Mouse (Mus musculus): Measurements from ENCODE around the gene 1810049J17Rik. TPM values are rescaled to one million over a fixed set of nuclear protein-coding genes. Genes with fewer than 3 reads are reported as not detected.

Gene 1810049J17Rik
- polyA plus RNA-seq, 1 experiment from 2014 or later = 1.3 TPM

GRCm38 (mm10) chr15:12274053-12274769, 47.5 kb downstream of the 1810049J17Rik start:
- 59% methylated on average over 4 of the region's 4 CpGs for WGBS
- Histone ChIP-seq H3K9ac (no peak overlapping the region), H3K4me2 (no peak overlapping the region), H3K27ac (replicated peaks) (no peak overlapping the region), H3K36me3 (peaks cover 32% of the 10 kb centered on the region), H3K9me3 (no peaks in the 10 kb centered on the region), H3K4me3 (no peak overlapping the region), H3K4me1 (peaks cover 7% of the 10 kb centered on the region; the same call in 1 of the 2 replicates), H3K27me3 (replicated peaks) (no peaks in the 10 kb centered on the region)
- ATAC-seq (ENCODE audit: extremely low read depth, insufficient number of reproducible peaks, low FRiP score, low TSS enrichment) = no peak

- H3K4me2 ChIP-seq = no peak overlapping the region
- 76% methylated on average over 12 of the region's 12 CpGs for WGBS
- H3K36me3 ChIP-seq = peaks cover 40% of the 10 kb centered on the region
- H3K9ac ChIP-seq = no peak overlapping the region
- no peaks in the 10 kb centered on the region for H3K9me3 ChIP-seq
- no peaks in the 10 kb centered on the region for H3K27me3 ChIP-seq (replicated peaks)
- no peak for ATAC-seq (ENCODE audit: extremely low read depth, insufficient number of reproducible peaks, low FRiP score, low TSS enrichment)
- H3K4me1 ChIP-seq = peaks cover 7% of the 10 kb centered on the region; the same call in 1 of the 2 replicates
- H3K4me3 ChIP-seq = no peak overlapping the region
- H3K27ac ChIP-seq (replicated peaks) = no peak overlapping the region; the same call in 1 of the 2 replicates
Measured at GRCm38 (mm10) chr15:12273325-12274052, 48.2 kb downstream of the 1810049J17Rik start.

Other genes starting within 250 kb of the 1810049J17Rik start
- gene Zfr, start 204.1 kb downstream of the 1810049J17Rik start, polyA plus RNA-seq (2015; fragmentation: Nextera tagmentation; extraction: Ambion mirVana) = 87.7 and 89.4 TPM in 2 replicates
- 11.4 and 12.0 TPM in 2 replicates for gene Mtmr12, start 116.9 kb downstream of the 1810049J17Rik start, polyA plus RNA-seq (2015; fragmentation: Nextera tagmentation; extraction: Ambion mirVana)
- 60.1 and 63.0 TPM in 2 replicates for gene Golph3, start 449 bp downstream of the 1810049J17Rik start, polyA plus RNA-seq (2015; fragmentation: Nextera tagmentation; extraction: Ambion mirVana)

Data from heart, embryonic 13.5 days (tissue).